Mouse (Mus musculus): ENCODE measurements around the gene Man2a1. TPM values are rescaled to one million over a fixed set of nuclear protein-coding genes. Genes with fewer than 3 reads are reported as not detected.
A peak's percentile ranks its signal among the peaks of the same experiment; 100 is the strongest.

Gene Man2a1
- polyA plus RNA-seq, 1 experiment from 2014 or later = 3.0 TPM

GRCm38 (mm10) chr17:64782307-64782706 lies 181.8 kb downstream of the Man2a1 start:
- Histone ChIP-seq H3K9ac (ENCODE audit: low read length) (no peak overlapping the region), H3K4me3 (ENCODE audit: low read depth, low read length) (no peak overlapping the region), H3K4me1 (ENCODE audit: control insufficient read depth, insufficient read depth, low read length) (no peaks in the 10 kb centered on the region), H3K9me3 (ENCODE audit: control insufficient read depth, low read length) (no peaks in the 10 kb centered on the region), H3K27ac (ENCODE audit: low read depth, low read length) (no peak overlapping the region), H3K27me3 (ENCODE audit: control insufficient read depth, insufficient read depth, low read length) (no peaks in the 10 kb centered on the region), H3K36me3 (ENCODE audit: control insufficient read depth, insufficient read depth, low read length) (no peaks in the 10 kb centered on the region), H3K4me2 (no peak overlapping the region)
- WGBS = 89% methylated on average over 3 of the region's 3 CpGs
- ATAC-seq (ENCODE audit: low FRiP score) = no peak
- no peak for DNase-seq (ENCODE audit: low spot score, missing footprints)

- DNase-seq (ENCODE audit: low spot score, missing footprints) (no peak), ATAC-seq (ENCODE audit: low FRiP score) (no peak)
- Histone ChIP-seq H3K9me3 (ENCODE audit: control insufficient read depth, low read length) (no peaks in the 10 kb centered on the region), H3K27ac (ENCODE audit: low read depth, low read length) (no peak overlapping the region), H3K4me1 (ENCODE audit: control insufficient read depth, insufficient read depth, low read length) (no peaks in the 10 kb centered on the region), H3K36me3 (ENCODE audit: control insufficient read depth, insufficient read depth, low read length) (no peaks in the 10 kb centered on the region), H3K27me3 (ENCODE audit: control insufficient read depth, insufficient read depth, low read length) (no peaks in the 10 kb centered on the region), H3K4me2 (no peak overlapping the region), H3K9ac (ENCODE audit: low read length) (no peak overlapping the region), H3K4me3 (ENCODE audit: low read depth, low read length) (no peak overlapping the region)
- 89% methylated on average over 1 of the region's 1 CpGs for WGBS
Observed at GRCm38 (mm10) chr17:64785961-64786360, 185.4 kb downstream of the Man2a1 start.

- Histone ChIP-seq H3K27ac (ENCODE audit: low read depth, low read length) (no peak overlapping the region), H3K27me3 (ENCODE audit: control insufficient read depth, insufficient read depth, low read length) (no peaks in the 10 kb centered on the region), H3K4me2 (no peak overlapping the region), H3K4me3 (ENCODE audit: low read depth, low read length) (no peak overlapping the region), H3K9me3 (ENCODE audit: control insufficient read depth, low read length) (no peaks in the 10 kb centered on the region), H3K9ac (ENCODE audit: low read length) (no peak overlapping the region), H3K36me3 (ENCODE audit: control insufficient read depth, insufficient read depth, low read length) (no peaks in the 10 kb centered on the region), H3K4me1 (ENCODE audit: control insufficient read depth, insufficient read depth, low read length) (no peaks in the 10 kb centered on the region)
- ATAC-seq (ENCODE audit: low FRiP score) (no peak), DNase-seq (ENCODE audit: low spot score, missing footprints) (no peak)
- 90% methylated on average over 13 of the region's 13 CpGs for WGBS
Observed at GRCm38 (mm10) chr17:64788301-64788700, 187.8 kb downstream of the Man2a1 start.

- Histone ChIP-seq H3K4me2 (no peak overlapping the region), H3K36me3 (ENCODE audit: control insufficient read depth, insufficient read depth, low read length) (no peaks in the 10 kb centered on the region), H3K4me1 (ENCODE audit: control insufficient read depth, insufficient read depth, low read length) (no peaks in the 10 kb centered on the region), H3K9ac (ENCODE audit: low read length) (no peak overlapping the region), H3K9me3 (ENCODE audit: control insufficient read depth, low read length) (no peaks in the 10 kb centered on the region), H3K4me3 (ENCODE audit: low read depth, low read length) (no peak overlapping the region), H3K27ac (ENCODE audit: low read depth, low read length) (no peak overlapping the region), H3K27me3 (ENCODE audit: control insufficient read depth, insufficient read depth, low read length) (no peaks in the 10 kb centered on the region)
- ATAC-seq (ENCODE audit: low FRiP score) = no peak
- WGBS = 82% methylated on average over 3 of the region's 3 CpGs
- no peak for DNase-seq (ENCODE audit: low spot score, missing footprints)
Observed at GRCm38 (mm10) chr17:64789175-64789574, 188.6 kb downstream of the Man2a1 start.

- H3K27me3 ChIP-seq (ENCODE audit: control insufficient read depth, insufficient read depth, low read length) = no peaks in the 10 kb centered on the region
- H3K4me3 ChIP-seq (ENCODE audit: low read depth, low read length) = no peak overlapping the region
- no peak overlapping the region for H3K9ac ChIP-seq (ENCODE audit: low read length)
- ATAC-seq (ENCODE audit: low FRiP score) (no peak), DNase-seq (ENCODE audit: low spot score, missing footprints) (no peak)
- no peak overlapping the region for H3K4me2 ChIP-seq
- H3K27ac ChIP-seq (ENCODE audit: low read depth, low read length) = no peak overlapping the region
- H3K9me3 ChIP-seq (ENCODE audit: control insufficient read depth, low read length) = no peaks in the 10 kb centered on the region
- H3K36me3 ChIP-seq (ENCODE audit: control insufficient read depth, insufficient read depth, low read length) = no peaks in the 10 kb centered on the region
- no peaks in the 10 kb centered on the region for H3K4me1 ChIP-seq (ENCODE audit: control insufficient read depth, insufficient read depth, low read length)
- 95% methylated on average over 3 of the region's 3 CpGs for WGBS
Observed at GRCm38 (mm10) chr17:64792076-64792475, 191.5 kb downstream of the Man2a1 start.

GRCm38 (mm10) chr17:64792623-64793022 lies 192.1 kb downstream of the Man2a1 start:
- H3K36me3 ChIP-seq (ENCODE audit: control insufficient read depth, insufficient read depth, low read length) = no peaks in the 10 kb centered on the region

GRCm38 (mm10) chr17:64802168-64802955 lies 201.8 kb downstream of the Man2a1 start:
- no peak overlapping the region for H3K9ac ChIP-seq (ENCODE audit: low read length)
- H3K9me3 ChIP-seq (ENCODE audit: control insufficient read depth, low read length) = no peaks in the 10 kb centered on the region
- H3K4me3 ChIP-seq (ENCODE audit: low read depth, low read length) = no peak overlapping the region
- no peaks in the 10 kb centered on the region for H3K27me3 ChIP-seq (ENCODE audit: control insufficient read depth, insufficient read depth, low read length)
- H3K4me2 ChIP-seq = no peak overlapping the region
- DNase-seq (ENCODE audit: low spot score, missing footprints) (no peak), ATAC-seq (ENCODE audit: low FRiP score) (0 out of 2 replicates have a peak, but pooled peaks have one; percentile 27)
- H3K4me1 ChIP-seq (ENCODE audit: control insufficient read depth, insufficient read depth, low read length) = no peaks in the 10 kb centered on the region
- 42% methylated on average over 11 of the region's 11 CpGs for WGBS
- no peak overlapping the region for H3K27ac ChIP-seq (ENCODE audit: low read depth, low read length)
- H3K36me3 ChIP-seq (ENCODE audit: control insufficient read depth, insufficient read depth, low read length) = no peaks in the 10 kb centered on the region

More at GRCm38 (mm10) chr17:64792623-64793022, 192.1 kb downstream of the Man2a1 start:
- H3K9ac ChIP-seq (ENCODE audit: low read length) = no peak overlapping the region
- no peak overlapping the region for H3K4me2 ChIP-seq
- H3K4me1 ChIP-seq (ENCODE audit: control insufficient read depth, insufficient read depth, low read length) = no peaks in the 10 kb centered on the region
- no peak for ATAC-seq (ENCODE audit: low FRiP score)
- 81% methylated on average over 5 of the region's 5 CpGs for WGBS
- no peak for DNase-seq (ENCODE audit: low spot score, missing footprints)
- no peaks in the 10 kb centered on the region for H3K27me3 ChIP-seq (ENCODE audit: control insufficient read depth, insufficient read depth, low read length)
- no peaks in the 10 kb centered on the region for H3K9me3 ChIP-seq (ENCODE audit: control insufficient read depth, low read length)
- H3K27ac ChIP-seq (ENCODE audit: low read depth, low read length) = no peak overlapping the region
- no peak overlapping the region for H3K4me3 ChIP-seq (ENCODE audit: low read depth, low read length)

GRCm38 (mm10) chr17:64802956-64803275 lies 202.4 kb downstream of the Man2a1 start:
- WGBS = 66% methylated on average over 7 of the region's 7 CpGs
- Histone ChIP-seq H3K9me3 (ENCODE audit: control insufficient read depth, low read length) (no peaks in the 10 kb centered on the region), H3K4me1 (ENCODE audit: control insufficient read depth, insufficient read depth, low read length) (no peaks in the 10 kb centered on the region), H3K4me2 (no peak overlapping the region), H3K36me3 (ENCODE audit: control insufficient read depth, insufficient read depth, low read length) (no peaks in the 10 kb centered on the region), H3K27me3 (ENCODE audit: control insufficient read depth, insufficient read depth, low read length) (no peaks in the 10 kb centered on the region), H3K27ac (ENCODE audit: low read depth, low read length) (no peak overlapping the region), H3K4me3 (ENCODE audit: low read depth, low read length) (no peak overlapping the region), H3K9ac (ENCODE audit: low read length) (no peak overlapping the region)
- ATAC-seq (ENCODE audit: low FRiP score) (no peak), DNase-seq (ENCODE audit: low spot score, missing footprints) (no peak)

Measured in midbrain, embryonic 11.5 days (tissue).